Mouse (Mus musculus) megakaryocyte, embryonic 14.5 days (primary cell): ENCODE measurements around the gene Il21r.

Experiments
- FLI1 ChIP-seq: IDR thresholded peaks from 2 replicates; pipeline ENCODE4 v1.6.1; 2012; ENCODE audit warnings: low read length, inconsistent platforms, mixed read lengths
- GATA1 ChIP-seq: IDR thresholded peaks from 3 replicates; pipeline ENCODE4 v1.6.1; 2012; ENCODE audit warnings: mixed read lengths, low read length, inconsistent platforms, borderline replicate concordance

GRCm38 (mm10) chr7:125603185-125603631 is at the start of gene Il21r:
- TF ChIP-seq FLI1 (no peak), GATA1 (no peak)
